Mouse (Mus musculus) layer of hippocampus, adult 11-12 months (tissue): ENCODE results near the gene Coro2b.

Experiments
- DNase-seq: peaks from one replicate; pipeline ENCODE4 v3.0.0; 2022; ENCODE audit warnings: low spot score

The Coro2b gene

DNA sequence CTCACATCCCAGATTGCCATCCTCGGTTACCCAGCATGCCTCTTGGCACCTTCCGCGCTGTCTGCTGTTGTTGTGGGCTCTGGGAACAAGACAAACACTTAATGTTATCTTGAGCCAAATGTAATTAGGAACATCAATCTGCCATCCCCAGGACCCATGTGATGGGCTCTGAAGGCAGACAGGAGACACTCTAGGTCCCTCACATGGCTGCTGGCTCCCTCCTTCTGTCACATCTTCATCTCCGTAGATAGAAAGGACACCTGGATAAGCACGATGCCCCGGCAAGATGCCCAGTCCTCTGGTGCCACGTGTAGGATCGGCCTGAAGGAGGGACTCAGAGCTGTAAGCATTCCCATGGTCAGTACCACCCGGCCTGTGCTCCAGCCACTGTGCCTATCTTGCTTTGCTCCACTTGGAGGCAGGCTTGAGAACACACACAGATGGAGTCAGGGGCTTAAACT, 2.4 kb upstream of the Coro2b start:
- DNase-seq = no peak

GRCm38 (mm10) chr9:62537941-62538340, 1.1 kb upstream of the Coro2b start:
- no peak for DNase-seq

DNA sequence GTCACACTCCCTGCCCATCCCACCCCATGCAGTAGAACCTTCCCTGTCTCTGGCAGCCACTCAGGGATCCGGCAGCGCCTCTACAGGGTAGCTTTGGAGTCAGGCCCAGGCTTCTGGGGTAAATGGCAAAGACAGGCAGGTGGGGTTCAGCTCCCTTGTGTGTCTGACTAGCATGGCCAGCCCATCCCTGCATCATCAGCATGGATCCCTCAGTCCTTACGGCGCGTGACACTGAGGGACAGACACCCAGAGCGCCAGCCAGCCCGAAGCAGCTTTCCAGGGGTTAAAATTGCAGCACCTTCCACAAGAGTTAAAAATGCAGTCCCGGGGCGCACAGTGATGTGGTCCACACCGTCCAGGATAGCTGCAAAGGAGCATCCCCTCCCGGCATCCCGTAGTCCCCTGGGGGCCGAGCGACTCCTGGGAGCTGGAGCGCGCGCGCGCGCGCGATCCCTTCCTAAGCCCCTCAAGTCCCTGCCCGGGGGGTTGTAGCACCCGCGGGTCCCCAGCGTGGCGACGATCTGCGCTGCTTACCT, 657 bp downstream of the Coro2b start:
- no peak for DNase-seq

GRCm38 (mm10) chr9:62535566-62535965, 1.3 kb downstream of the Coro2b start:
- no peak for DNase-seq

DNA sequence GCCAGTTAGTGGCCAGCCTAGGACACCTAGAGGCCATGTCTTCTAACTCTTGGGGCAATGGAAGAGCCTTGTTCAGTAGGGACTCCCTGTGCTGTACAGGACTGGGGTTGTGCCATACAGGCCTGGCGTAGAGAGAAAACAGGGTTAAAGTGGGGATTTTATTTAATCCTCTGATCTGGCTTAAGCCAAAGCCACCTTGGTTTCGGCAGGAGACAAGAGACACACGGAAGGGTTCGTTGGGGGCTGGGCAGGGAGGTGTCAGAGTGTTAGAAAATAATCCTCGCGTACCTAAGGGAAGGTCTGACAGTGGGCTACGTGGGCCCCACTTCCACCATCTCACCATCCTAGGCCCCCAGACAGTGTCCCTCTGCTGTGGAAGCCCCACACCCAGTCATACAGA, 2.2 kb downstream of the Coro2b start:
- no peak for DNase-seq

- DNase-seq = no peak
These were observed 2.7 kb downstream of the Coro2b start for GRCm38 (mm10) chr9:62534158-62534557.

DNA sequence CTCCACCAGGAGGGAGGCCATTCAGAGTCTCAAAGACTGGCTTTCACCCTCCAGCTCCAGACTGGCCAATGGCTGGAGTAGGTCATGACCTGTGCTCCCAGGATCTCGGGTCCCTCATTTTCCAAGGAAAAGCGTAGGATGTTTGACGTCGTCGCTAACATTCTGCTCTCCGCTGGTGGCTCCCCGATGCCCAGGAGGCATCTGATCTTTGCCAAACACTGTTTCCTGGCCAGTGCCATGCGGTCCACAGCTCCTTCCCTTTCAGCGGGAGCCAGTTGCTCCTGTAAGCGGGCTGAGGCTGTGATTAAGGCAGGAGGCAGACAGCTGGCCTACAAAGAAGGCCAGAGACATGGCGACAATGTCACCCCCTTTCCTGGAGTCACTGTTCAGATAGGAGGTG, 4.0 kb downstream of the Coro2b start:
- DNase-seq = no peak

GRCm38 (mm10) chr9:62531459-62532275, 5.2 kb downstream of the Coro2b start:
- DNase-seq = peak; percentile 74

- no peak for DNase-seq
These were observed 8.3 kb downstream of the Coro2b start for GRCm38 (mm10) chr9:62528527-62528926.

- DNase-seq = no peak
These were observed 10.0 kb downstream of the Coro2b start for GRCm38 (mm10) chr9:62526858-62527257.

DNA sequence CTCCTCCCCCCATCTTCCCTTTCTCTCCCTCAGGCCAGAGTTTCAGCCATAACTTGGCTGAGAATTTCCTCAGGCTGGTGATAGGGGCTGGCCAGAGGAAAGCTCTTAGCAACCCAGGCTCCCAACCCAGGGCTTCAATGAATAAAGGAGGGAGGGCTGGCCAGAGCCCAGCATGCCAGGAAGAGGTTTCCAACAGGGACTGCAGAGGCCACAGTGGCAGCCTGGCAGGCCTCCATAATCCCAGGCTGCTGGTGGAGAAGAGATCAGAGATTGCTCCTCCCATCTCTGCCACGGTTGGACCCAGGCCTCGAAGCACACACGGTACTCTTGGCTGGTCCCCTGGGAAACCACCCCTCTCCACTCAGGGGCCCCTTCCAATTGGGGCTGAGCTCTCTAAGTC, 10.4 kb downstream of the Coro2b start:
- peak; percentile 72 for DNase-seq

DNA sequence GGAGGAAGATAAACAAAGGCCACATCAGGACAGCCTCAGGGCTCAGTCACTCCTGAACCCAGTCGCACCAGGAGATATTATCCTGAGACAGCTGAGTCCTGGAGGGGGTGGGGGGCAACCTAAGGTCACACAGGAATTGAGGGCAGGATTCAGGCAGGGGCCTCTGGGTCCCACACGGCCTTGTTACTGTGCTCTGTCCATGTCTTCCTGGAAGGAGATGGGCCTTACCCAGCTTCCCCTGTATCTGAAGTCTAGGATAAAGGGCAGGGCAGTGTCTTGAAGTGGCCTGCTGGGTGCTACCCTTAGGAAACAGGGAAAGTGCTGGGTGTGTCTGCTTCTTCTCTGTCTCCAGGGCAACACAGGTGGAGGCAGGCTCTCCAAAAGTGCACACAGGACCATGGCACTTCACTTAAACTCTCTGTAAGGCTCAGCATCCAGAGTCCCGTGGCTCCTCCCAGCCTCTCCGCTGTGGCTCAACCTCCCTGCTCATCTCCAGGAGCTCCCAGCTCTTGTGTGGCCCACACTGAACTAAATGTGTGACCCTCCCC, 12.0 kb downstream of the Coro2b start:
- no peak for DNase-seq

DNA sequence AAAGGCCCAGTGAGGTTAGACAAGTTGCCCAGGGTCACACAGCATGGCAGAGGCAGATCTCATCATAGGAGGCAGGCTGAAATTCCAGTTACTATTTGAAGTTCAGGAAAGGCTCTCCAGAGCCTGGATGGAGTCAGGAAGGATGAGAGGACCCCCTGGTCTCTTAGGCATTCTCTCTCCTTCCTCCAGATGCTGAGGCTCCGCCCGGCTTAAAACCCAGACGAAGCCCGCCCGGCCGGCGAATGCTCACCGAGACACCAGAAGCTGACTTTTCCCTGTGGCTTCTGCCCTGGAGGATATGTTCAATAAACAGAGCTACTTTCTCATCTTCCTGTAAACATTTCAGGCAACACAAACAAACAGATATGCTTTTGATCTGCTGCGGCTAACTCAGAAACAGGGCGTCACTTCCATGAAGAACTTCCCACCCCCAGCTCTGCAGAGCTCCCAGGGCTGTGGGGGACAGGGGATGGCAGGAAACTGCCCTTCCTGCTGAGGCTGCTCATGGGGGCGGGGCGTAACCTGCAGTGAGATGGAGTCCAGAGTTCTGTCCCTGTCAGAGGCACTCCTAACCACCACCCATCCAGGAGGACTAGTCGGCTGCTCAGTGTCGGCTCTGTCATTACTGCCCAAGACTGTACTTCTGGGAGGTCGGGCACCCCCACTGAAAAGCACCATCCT, 13.9 kb downstream of the Coro2b start:
- DNase-seq = no peak

DNA sequence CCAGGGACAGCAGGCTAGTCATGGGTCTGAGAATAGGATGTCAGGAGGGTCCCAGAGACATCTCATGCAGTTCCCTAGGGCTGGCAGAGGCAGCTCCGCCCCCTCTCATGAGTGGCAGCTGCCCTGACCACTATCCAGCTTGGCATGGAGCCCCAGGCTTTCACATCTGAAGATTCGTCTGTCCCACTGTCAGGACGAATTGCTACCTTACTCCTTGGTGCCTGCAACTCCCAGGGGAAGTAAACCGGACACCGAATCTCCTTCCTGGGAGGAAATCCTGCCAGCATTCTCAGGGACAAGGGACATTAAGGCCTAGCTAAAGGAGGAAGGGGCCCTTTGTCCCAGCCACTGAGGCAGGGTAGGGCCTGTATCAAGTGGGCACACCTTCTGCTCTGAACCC, 14.6 kb downstream of the Coro2b start:
- no peak for DNase-seq

- DNase-seq = no peak
These were observed 15.3 kb downstream of the Coro2b start for GRCm38 (mm10) chr9:62521541-62521940.

- DNase-seq = no peak
These were observed 15.9 kb downstream of the Coro2b start for GRCm38 (mm10) chr9:62520933-62521332.

GRCm38 (mm10) chr9:62519787-62520503, 16.9 kb downstream of the Coro2b start:
- DNase-seq = no peak

DNA sequence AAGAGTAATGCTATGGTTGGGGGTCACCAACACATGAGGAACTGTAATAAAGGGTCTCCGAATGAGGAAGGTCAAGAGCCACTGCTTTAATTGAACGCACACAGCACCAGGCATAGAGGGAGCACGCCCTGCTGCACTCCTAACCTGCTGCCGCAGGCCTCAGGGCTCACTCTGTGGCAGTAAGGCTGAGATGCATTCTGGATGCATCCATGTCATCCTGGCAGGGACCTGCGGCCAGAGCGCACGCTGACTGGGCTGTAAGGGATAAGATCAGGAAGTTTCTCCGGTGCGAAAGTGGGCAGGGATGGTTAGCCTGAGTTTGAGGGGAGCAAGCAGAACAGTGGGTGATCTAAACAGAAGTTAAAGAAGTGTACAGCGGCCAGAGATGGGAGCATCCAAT, 17.5 kb downstream of the Coro2b start:
- no peak for DNase-seq

GRCm38 (mm10) chr9:62518572-62518971, 18.3 kb downstream of the Coro2b start:
- DNase-seq = no peak

DNA sequence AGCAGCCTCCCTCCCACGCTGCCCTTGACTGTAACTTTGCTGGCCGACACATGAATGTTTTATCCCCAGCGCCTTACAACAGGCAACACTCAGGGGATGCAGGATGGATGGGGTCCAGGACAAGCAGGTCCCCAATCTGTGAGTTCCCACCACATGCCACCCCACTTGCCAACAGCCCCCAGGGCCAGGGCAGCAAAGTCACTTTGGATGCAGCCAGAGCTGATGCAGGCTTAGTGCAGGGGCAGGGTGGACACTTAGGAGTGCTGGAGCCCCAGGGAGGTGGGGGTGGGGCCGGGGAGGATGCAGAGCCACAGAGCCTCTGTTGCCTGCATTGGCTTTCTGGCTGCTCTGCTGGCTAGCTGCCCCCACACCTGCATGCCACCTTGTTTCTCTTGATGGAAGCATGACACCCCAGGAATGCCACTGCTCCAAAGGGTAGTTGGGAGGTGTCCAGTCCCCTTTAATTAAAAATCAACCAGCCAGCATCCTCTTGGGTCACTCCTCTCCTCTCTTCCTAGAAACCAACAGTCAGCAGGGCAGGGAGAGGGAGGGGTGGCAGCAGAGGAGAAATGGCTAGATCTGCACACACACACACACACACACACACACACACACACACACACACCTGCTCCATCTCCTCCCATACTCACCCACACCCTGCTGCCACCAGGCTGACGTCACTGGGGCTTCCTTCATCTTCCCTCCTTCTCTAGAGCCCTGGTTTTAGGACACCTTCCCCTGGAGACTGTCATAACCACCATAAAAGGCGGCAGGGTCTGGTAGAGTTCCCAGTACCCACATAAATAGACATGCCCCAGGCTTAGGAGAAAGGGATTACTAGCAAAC, 19.5 kb downstream of the Coro2b start:
- no peak for DNase-seq

GRCm38 (mm10) chr9:62515138-62515537, 21.7 kb downstream of the Coro2b start:
- no peak for DNase-seq
